Mouse (Mus musculus) hindbrain, embryonic 14.5 days (tissue): ENCODE data around the gene Olig2. TPM values are rescaled to one million over a fixed set of nuclear protein-coding genes. Genes with fewer than 3 reads are reported as not detected.
A peak's percentile ranks its signal among the peaks of the same experiment; 100 is the strongest.
"Not testable (repeated sequence)": the region's sequence is repeated elsewhere in the genome, so short reads cannot be mapped to it uniquely, and the experiment has no call there.

Experiments
- ATAC-seq: fragments of 200-750 bp; cut with Nextera tagmentation; 2 replicates; pipeline ENCODE4 v1.8.0; 2017; ENCODE audit warnings: moderate number of reproducible peaks, mild to moderate bottlenecking, moderate TSS enrichment, moderate library complexity; ENCODE audit not compliant: low FRiP score
- DNase-seq: peaks from one replicate; pipeline ENCODE4 v3.0.0-alpha.2; 2015; ENCODE audit warnings: low spot score
- H3K27ac ChIP-seq: fragments of 300-500 bp; sonication (generic); 2 replicates; pipeline ENCODE4 v1.5.1; 2014; ENCODE audit warnings: mild to moderate bottlenecking, moderate library complexity
- H3K27me3 ChIP-seq: fragments of 300-500 bp; sonication (generic); 2 replicates; pipeline ENCODE4 v1.6.1; 2014; ENCODE audit warnings: mild to moderate bottlenecking, low read length, mixed read lengths; ENCODE audit not compliant: control insufficient read depth, insufficient read depth
- H3K36me3 ChIP-seq: fragments of 300-500 bp; sonication (generic); replicated peaks from 2 replicates; pipeline ENCODE4 v1.6.1; 2014; ENCODE audit not compliant: control insufficient read depth, insufficient read depth
- H3K4me1 ChIP-seq: fragments of 300-500 bp; sonication (generic); replicated peaks from 2 replicates; pipeline ENCODE4 v1.6.1; 2014; ENCODE audit warnings: antibody characterized with exemption, low read length, mixed read lengths; ENCODE audit not compliant: control insufficient read depth, insufficient read depth
- H3K4me2 ChIP-seq: fragments of 300-500 bp; sonication (generic); replicated peaks from 2 replicates; pipeline ENCODE4 v1.6.1; 2014; ENCODE audit warnings: mild to moderate bottlenecking, moderate library complexity
- H3K4me3 ChIP-seq: fragments of 300-500 bp; sonication (generic); replicated peaks from 2 replicates; pipeline ENCODE4 v1.5.1; 2014; ENCODE audit warnings: mild to moderate bottlenecking, low read length
- H3K9ac ChIP-seq: fragments of 300-500 bp; sonication (generic); 2 replicates; pipeline ENCODE4 v1.6.1; 2014
- H3K9me3 ChIP-seq: fragments of 300-500 bp; sonication (generic); 2 replicates; pipeline ENCODE4 v1.6.1; 2016; ENCODE audit warnings: low read length; ENCODE audit not compliant: control insufficient read depth
- WGBS: fragments of 180-500 bp; shearing (Covaris S2); extraction: QIAGEN DNeasy Blood & Tissue Kit; methylation state at CpG from one replicate; pipeline ENCODE4 v1.1.7; 2014; 5-methylcytosine and 5-hydroxymethylcytosine counted together
- polyA plus RNA-seq: library from polyadenylated mRNA; unstranded; fragments of >200 nt; fragmentation: Nextera tagmentation; extraction: Ambion mirVana; gene quantifications from 2 replicates; pipeline ENCODE4 v1.2.1, GENCODE M21; 2014

Gene Olig2
- polyA plus RNA-seq, 1 experiment from 2014 or later = 10.9 TPM

DNA sequence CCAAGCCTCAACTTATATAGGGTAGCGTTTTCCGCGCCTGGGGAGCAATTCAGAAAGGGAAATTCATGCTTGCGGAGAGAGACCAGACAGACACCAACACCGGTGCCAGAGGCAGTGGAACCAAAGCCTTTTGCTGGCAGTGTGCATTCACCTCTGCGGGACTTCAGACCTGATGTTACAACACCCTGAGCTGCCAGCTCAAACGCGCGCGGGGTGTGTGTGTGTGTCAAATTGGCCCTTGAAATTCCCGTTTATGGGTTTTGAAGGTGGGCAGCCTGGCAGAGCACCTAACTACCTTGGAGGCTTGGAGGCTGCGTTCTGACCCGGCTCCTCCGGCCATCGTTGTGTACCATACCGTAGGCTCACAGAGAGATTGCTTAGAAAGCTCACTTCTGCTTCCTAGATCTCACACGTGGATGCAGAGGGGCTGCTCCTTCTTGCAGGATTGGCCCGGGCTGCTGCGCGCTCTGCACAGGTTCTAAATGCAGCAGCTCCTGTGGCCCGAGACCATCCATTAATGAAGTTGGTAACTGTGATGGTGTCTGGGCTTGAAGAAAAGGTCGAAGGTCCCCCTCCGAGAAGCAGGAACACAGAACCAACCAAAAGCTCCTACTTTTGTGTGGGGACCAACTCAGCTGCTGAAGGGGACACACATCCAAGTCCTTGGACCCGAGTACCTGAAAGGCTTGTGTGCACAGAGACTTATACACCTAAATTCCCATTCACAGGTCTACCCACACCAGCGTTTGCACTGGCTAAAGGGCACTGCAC, 7.4 kb downstream of the Olig2 start:
- Histone ChIP-seq H3K9ac (no peak overlapping the region), H3K9me3 (no peaks in the 10 kb centered on the region), H3K27ac (no peak overlapping the region), H3K4me1 (no peaks in the 10 kb centered on the region), H3K4me3 (no peak overlapping the region), H3K4me2 (no peak overlapping the region), H3K36me3 (no peaks in the 10 kb centered on the region), H3K27me3 (peaks cover 99% of the 10 kb centered on the region)
- ATAC-seq = peak; percentile 18; the same call in 1 of the 2 replicates
- WGBS = 2% methylated on average over 25 of the region's 25 CpGs
- no peak for DNase-seq

GRCm38 (mm10) chr16:91233241-91233944, 8.1 kb downstream of the Olig2 start:
- Histone ChIP-seq H3K4me2 (no peak overlapping the region), H3K4me1 (no peaks in the 10 kb centered on the region), H3K36me3 (no peaks in the 10 kb centered on the region), H3K9me3 (no peaks in the 10 kb centered on the region), H3K27ac (no peak overlapping the region), H3K4me3 (no peak overlapping the region), H3K27me3 (peaks cover 100% of the 10 kb centered on the region), H3K9ac (no peak overlapping the region)
- DNase-seq (no peak), ATAC-seq (no peak)
- 18% methylated on average over 11 of the region's 11 CpGs for WGBS

- no peaks in the 10 kb centered on the region for H3K9me3 ChIP-seq
- no peak overlapping the region for H3K9ac ChIP-seq
- H3K4me1 ChIP-seq = no peaks in the 10 kb centered on the region
- no peak overlapping the region for H3K27ac ChIP-seq
- no peak for ATAC-seq
- H3K27me3 ChIP-seq = peaks cover 97% of the 10 kb centered on the region
- no peak overlapping the region for H3K4me2 ChIP-seq
- DNase-seq = no peak
- H3K4me3 ChIP-seq = no peak overlapping the region
- no peaks in the 10 kb centered on the region for H3K36me3 ChIP-seq
- WGBS = 69% methylated on average over 4 of the region's 4 CpGs
Observed at GRCm38 (mm10) chr16:91239024-91239423, 13.8 kb downstream of the Olig2 start.

- DNase-seq (no peak), ATAC-seq (peak; percentile 65; the same call in 1 of the 2 replicates)
- H3K4me2 ChIP-seq = no peak overlapping the region
- WGBS = 12% methylated on average over 9 of the region's 9 CpGs
- H3K4me1 ChIP-seq = no peaks in the 10 kb centered on the region
- H3K27ac ChIP-seq = no peak overlapping the region
- no peaks in the 10 kb centered on the region for H3K36me3 ChIP-seq
- H3K9ac ChIP-seq = no peak overlapping the region
- peaks cover 65% of the 10 kb centered on the region for H3K27me3 ChIP-seq
- no peaks in the 10 kb centered on the region for H3K9me3 ChIP-seq
- no peak overlapping the region for H3K4me3 ChIP-seq
Observed at GRCm38 (mm10) chr16:91246292-91246691, 21.0 kb downstream of the Olig2 start.

DNA sequence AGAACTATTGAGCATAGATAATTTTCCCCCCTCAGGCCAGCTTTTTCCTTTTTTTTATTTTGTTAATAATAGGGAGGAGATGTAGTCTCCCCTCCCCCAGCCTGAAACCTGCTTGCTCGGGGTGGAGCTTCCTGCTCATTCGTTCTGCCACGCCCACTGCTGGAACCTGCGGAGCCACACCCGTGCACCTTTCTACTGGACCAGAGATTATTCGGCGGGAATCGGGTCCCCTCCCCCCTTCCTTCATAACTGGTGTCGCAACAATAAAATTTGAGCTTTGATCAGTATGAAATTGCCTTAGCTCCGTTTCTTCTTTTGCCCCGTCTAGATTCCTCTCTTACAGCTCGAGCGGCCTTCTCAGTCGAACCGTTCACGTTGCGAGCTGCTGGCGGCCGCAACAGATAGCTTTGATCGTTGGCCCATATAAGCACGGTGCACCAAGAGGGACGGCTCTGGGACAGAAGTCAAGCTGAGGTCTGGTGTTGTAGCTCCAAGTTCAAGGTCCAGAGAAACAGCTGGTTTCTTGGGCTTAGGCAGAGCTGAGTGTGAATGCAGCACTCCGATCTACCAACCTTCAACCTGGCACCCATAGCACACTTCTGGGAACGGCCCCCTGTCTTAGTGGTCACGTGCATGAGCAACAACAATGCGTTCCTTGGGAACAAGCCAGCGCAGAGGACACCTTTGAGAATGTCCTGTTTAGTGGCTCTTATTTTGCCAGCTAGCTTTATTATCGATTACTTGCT, 30.3 kb downstream of the Olig2 start:
- WGBS = 15% methylated on average over 20 of the region's 28 CpGs
- not testable (repeated sequence) for ATAC-seq, H3K4me2 ChIP-seq, H3K27ac ChIP-seq, DNase-seq, H3K9me3 ChIP-seq, H3K9ac ChIP-seq, H3K36me3 ChIP-seq, H3K4me3 ChIP-seq, H3K4me1 ChIP-seq
- H3K27me3 ChIP-seq = peaks cover 50% of the 10 kb centered on the region

DNA sequence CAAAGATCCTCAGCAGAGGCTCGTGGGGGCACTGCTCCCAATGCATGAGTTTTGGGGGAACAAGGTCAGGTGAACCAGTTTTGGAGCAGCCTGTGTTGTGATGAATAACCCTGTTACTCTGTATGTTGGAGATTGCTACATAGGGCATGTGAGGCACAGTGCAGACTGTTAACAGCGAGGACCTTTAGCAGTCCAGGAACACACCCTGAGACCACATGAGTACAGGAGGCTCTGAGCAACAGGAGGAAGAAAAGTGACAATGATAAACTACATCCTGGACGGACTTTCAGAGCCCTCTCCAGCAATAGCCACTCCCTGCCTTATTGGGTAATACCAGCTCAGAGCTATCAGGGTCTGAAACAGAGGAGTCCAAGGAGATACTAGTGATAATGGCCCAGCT, 33.7 kb downstream of the Olig2 start:
- WGBS = 75% methylated on average over 3 of the region's 3 CpGs
- no peaks in the 10 kb centered on the region for H3K4me1 ChIP-seq
- H3K4me2 ChIP-seq = no peak overlapping the region
- ATAC-seq (no peak), DNase-seq (no peak)
- H3K36me3 ChIP-seq = no peaks in the 10 kb centered on the region
- no peak overlapping the region for H3K4me3 ChIP-seq
- H3K9ac ChIP-seq = no peak overlapping the region
- H3K9me3 ChIP-seq = no peaks in the 10 kb centered on the region
- H3K27ac ChIP-seq = no peak overlapping the region
- peaks cover 82% of the 10 kb centered on the region for H3K27me3 ChIP-seq

GRCm38 (mm10) chr16:91260861-91261260, 35.6 kb downstream of the Olig2 start:
- no peak overlapping the region for H3K4me3 ChIP-seq
- ATAC-seq (no peak), DNase-seq (no peak)
- 90% methylated on average over 3 of the region's 3 CpGs for WGBS
- H3K27me3 ChIP-seq = peaks cover 99% of the 10 kb centered on the region
- H3K4me2 ChIP-seq = no peak overlapping the region
- H3K27ac ChIP-seq = no peak overlapping the region
- H3K9ac ChIP-seq = no peak overlapping the region
- H3K9me3 ChIP-seq = no peaks in the 10 kb centered on the region
- H3K4me1 ChIP-seq = no peaks in the 10 kb centered on the region
- H3K36me3 ChIP-seq = no peaks in the 10 kb centered on the region

DNA sequence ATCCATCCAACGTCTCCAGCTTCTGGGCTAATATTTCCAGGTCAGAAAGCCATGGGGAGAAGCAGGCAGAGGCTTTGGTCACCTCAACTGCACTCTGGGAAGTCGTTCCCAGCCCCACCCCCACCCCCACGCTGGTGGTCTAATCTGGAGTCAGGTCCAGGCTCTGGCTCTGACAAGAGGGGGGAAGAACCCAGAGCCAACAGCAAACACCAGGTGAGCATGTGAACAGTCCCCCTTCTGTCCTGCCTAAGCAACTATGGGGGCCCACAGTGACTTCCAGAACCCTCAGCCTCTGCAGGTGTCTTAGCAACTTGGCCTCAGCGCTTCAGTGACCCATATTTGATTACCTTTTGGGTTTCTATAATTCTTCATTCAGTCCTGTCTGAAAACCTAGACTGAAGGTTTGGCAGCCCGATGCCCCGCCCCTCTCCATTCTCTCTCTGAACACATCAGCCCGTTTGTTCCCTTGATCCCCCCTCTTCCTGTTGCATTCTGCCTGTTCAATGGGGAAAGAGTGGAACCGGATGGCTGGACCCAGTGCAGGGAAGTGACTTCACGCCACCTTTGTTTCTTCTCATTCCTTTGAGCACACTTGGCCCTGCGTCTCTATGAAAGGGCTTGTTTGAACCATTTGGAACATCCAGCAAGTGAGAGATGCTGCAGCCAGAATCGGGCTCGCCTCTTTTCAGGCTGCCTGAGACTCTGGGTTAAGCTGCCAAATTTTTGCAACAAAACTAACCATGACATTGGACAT, 37.4 kb downstream of the Olig2 start:
- DNase-seq = no peak

More for the DNA sequence above, 37.4 kb downstream of the Olig2 start:
- Histone ChIP-seq H3K9me3 (no peaks in the 10 kb centered on the region), H3K27ac (0 out of 2 replicates have a peak overlapping the region, but pooled peaks have one; percentile 16), H3K9ac (no peak overlapping the region), H3K4me3 (no peak overlapping the region), H3K4me2 (no peak overlapping the region), H3K36me3 (no peaks in the 10 kb centered on the region), H3K27me3 (peaks cover 99% of the 10 kb centered on the region), H3K4me1 (no peaks in the 10 kb centered on the region)
- ATAC-seq = peak; percentile 77; the same call in 1 of the 2 replicates
- 28% methylated on average over 12 of the region's 12 CpGs for WGBS
